Mouse (Mus musculus) MN1 (cell line): ENCODE measurements at regions not wholly inside any gene's neighbourhood (a gene's known extent, or its start where the extent isn't known, plus 50 kb on each side); places are given as distances from the start of the nearest gene placed in this dataset.
"Not testable (repeated sequence)": the region's sequence is repeated elsewhere in the genome, so short reads cannot be mapped to it uniquely, and the experiment has no call there.

Experiments used
- DNase-seq: peaks from one replicate; pipeline ENCODE4 v3.0.0-alpha.2; 2016; ENCODE audit warnings: low spot score

GRCm38 (mm10) chr9:91053065-91053793 lies 309.0 kb upstream of the Zic4 start:
- DNase-seq: no peak

DNA sequence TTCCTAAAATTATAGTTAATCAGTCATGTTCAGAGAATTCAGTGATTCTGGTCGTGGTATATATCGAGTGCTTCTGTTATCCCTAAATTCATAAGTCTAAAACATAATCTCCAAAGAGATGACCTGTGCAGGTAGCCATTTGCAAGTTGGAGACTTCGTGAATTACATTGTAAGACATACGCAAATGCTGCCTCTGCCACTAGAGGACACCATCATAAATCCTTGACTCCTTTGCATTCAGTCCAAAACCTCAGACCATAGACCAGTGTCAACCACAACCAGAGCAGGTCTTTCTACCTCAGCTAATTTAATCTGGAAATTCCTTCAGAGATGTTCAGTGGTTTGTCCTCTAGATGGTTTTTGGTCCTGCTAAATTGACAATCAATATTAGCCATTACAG lies 302.8 kb upstream of the Zic4 start:
- no peak for DNase-seq

- DNase-seq: no peak
These were observed 292.7 kb upstream of the Zic4 start for GRCm38 (mm10) chr9:91069496-91069895.

DNA sequence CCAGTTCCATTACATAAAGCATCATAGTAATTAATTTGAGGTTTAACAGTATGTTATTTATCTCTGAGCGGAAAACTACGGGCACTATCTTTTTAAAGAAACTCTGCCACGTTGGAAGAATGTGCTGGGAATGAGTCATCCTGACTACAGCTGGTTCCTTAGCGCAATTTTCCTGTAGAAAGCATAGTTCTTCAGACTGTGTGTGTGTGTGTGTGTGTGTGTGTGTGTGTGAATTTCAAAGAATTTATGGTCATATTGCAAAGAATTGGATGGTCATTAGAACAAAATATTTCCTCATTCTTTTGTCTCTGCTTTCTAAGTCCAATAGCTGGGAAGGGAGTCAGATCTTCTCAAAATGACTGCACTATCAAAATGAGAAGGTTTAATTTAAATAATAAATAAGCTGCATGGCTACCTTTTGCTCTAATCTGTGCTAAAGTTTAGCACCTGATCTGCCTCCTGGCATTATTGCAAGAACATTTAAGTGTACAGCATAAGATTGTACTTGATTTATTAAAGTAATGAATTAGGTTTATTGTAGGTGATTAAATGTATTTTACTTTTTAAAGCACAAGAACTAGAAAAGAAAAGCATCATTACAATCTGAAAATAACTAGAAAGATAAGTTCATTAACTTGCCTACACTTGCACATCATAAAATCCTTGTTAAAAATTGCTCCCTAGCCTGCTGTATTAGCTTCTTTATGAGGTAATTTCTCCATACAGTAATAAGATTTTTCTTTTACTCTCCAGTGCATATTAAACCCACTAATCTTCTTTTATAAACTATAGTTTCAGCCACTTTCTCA lies 288.6 kb upstream of the Zic4 start:
- no peak for DNase-seq

GRCm38 (mm10) chr9:91074175-91074480 lies 288.1 kb upstream of the Zic4 start:
- DNase-seq: no peak

DNA sequence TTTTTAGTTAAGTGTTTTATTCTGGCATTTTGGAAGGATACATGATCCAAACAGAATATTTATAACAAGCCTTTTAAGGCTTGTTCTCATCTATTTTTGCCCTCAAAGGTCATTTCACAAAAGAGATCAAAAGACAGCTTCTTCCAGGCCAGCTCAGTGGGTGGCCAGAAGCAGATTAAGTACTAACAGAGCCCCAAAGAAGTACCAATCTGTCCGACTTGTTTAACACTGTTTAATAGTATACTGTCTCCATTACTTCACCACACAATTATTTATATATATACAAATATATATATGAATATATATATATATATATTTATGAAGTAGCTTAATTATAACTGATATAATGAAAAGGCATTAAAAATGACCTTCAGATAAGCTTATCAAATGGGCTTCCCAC lies 284.7 kb upstream of the Zic4 start:
- DNase-seq: no peak

DNA sequence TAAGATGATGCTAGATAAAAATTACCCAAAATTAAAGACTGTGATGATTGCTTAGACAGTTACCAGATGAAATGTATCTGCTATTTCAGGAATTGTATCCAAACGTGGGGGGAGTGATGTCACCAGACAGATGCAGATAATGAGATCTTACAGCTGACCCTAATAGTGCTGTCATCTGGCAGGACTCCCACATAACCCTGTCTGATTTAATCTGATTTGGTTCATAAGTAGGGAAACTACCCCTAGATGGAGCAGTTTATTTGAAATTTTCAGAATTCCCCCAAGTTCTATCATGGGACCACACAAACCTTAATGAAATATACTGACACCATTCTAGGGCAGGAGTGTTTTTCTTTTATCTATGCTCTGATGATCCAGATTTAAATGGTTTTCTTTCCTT lies 278.4 kb upstream of the Zic4 start:
- DNase-seq: no peak

DNA sequence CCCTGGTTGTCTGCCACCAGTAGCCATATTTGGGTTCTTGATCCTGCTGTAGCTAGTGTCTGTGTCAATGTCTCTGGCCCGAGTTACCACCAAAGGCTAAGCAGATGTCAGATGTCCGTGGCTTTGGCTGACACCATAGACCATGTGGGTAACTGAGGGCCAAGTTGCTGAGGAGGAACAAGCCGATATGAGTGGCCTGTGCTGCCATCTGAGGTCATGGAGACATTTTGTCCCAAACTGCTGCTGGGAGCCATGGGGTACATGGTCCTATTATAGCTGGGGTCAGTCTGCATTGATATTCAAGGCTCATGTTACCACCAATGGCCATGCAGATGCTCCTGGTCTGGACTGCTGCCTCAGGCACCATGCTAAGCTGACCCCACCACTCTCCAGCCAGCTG lies 276.3 kb upstream of the Zic4 start:
- DNase-seq: no peak

- no peak for DNase-seq
These were observed 272.9 kb upstream of the Zic4 start for GRCm38 (mm10) chr9:91089348-91089747.

DNA sequence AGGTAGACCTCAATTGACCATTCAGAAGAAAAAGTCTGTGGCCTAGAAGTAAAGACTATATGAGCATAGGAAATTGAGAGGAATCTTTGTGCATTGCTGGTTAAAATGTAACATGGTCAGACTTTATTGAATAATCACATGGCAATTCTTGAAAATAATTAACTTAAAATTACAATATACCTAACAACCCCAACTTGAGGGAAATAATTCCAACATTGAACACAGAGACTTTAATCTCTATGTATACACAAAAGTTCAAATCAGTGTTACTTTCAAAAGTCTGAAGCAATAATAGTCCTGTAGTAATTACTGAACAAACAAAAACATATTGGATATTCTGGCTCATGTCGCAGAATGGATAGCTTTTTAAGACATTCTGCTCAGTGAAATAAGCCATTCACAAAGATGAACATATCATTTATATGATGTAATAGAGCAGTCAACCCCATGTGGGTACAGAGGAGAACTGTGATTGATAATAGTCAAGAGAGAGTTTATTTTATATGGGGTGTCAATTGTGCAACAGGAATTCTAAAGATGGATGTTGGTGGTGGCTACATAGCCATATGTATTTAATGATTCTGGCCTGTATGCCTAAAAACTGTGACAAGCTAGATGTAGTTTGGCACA lies 270.7 kb upstream of the Zic4 start:
- DNase-seq: no peak

DNA sequence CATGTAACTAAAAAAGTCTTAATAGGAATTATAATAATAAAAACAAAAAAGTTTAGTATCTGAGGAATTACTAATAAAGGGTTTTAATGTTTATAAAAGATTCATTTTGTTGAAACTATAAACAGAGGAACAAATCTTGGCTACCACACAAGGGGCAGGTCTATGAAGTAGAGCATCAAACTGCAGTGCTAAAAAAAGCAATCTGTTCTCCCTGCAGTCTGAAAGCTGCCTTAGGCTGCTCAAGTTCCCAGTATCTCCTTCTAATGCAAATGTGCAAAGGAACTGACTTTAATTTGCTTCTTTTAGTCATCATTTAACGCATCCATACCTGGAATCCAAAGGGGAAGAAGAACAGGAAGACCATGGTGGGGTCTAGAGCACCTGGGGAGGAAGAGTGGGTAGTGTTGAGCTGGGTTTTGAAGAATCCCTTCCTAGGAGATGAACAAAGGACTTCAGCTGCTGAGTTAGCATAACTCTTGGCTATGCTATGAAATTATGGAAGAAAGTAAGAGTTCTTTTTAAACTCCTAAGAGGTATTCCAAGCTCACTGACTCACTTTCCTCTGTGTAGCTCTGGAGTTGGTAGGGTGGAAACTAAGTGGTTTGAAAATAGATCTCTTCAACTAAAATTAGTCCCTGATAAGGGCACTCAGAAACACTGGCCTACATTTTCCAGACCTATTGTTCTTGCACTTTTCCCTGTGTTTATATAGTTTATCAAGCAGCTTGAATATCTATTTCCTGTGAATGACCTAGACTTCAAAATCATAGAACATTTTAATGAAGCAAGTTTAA lies 260.4 kb upstream of the Zic4 start:
- DNase-seq: no peak

DNA sequence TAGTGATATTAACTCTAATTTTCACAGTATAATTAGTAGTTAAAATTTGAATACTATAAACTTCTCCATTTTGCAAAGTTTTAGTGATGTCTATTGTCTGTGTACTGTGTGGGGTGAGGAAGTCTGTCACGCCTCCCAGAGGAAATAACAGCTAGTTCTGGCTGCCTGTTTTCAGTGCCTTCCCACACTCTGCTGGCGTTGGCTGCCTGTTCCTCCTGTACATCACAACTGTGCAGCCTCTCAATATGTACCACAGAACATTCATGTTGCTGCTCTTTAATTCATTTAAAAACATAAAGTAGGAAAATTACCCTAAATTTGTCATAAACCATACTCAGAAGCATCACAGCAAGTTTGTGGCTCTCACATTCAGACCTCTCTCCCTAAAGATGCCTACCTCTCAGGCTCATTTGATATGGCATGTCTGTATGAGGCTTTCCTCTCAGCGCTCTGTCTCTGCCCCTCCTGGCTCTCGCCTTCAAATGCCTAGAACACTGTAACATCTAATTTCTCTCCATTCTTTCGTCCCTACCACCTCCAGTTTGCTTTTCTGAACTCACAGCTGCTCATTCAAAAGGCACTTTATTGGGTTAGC lies 239.7 kb upstream of the Zic4 start:
- DNase-seq: no peak

GRCm38 (mm10) chr9:91123208-91123607 lies 239.0 kb upstream of the Zic4 start:
- peak; percentile 5 for DNase-seq

DNA sequence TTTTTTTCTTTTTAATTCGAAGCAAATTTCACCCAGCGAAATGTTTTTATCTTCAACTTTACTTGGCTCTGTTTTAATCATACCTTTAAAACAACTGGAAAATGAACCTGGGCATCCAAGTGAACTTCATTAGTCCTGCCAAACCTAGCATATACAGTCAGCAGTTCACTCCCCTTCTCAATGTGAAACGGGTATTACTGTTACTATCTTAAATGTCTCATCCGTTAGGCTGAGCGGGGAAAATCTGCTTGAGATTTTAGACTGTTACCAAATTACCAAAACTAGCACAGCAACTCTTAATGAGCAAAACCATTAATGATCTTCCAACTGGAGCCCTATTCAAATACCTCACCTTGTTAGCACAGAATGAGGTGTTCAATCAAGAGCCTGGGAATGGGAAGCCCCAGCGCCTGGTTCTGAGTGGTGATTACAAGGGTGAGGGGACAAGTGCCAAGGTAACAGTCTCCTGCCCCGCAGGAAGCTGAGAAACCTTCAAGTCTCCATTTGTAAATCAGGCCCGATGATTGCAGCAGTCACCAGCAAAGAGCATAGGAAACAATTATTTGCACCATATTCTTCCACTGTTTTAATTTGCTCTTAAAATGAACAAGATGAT lies 235.5 kb upstream of the Zic4 start:
- DNase-seq: no peak

GRCm38 (mm10) chr9:91128491-91128890 lies 233.7 kb upstream of the Zic4 start:
- not testable (repeated sequence) for DNase-seq

- DNase-seq: no peak
These were observed 232.0 kb upstream of the Zic4 start for GRCm38 (mm10) chr9:91130111-91130720.

- DNase-seq: no peak
These were observed 230.6 kb upstream of the Zic4 start for GRCm38 (mm10) chr9:91131415-91132255.

DNA sequence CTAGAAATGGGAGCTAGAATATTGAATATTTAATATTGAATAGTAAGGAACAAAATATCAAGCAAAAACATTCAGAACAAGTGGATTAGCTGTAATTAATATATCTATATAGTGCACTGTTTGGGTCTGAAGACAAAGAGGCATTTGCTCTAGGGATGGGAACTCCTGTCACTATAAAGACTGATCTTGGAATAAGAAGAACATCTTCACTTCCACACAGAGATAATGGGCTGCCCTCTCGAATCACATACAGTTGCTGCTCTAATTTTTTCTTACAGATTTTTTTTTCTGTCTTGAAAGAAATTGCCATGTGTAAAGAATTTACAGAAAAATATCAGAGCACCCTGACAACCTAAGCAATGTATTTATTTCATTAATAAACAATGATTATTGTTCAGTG lies 229.7 kb upstream of the Zic4 start:
- DNase-seq: no peak

- DNase-seq: no peak
These were observed 228.8 kb upstream of the Zic4 start for GRCm38 (mm10) chr9:91133256-91133920.

DNA sequence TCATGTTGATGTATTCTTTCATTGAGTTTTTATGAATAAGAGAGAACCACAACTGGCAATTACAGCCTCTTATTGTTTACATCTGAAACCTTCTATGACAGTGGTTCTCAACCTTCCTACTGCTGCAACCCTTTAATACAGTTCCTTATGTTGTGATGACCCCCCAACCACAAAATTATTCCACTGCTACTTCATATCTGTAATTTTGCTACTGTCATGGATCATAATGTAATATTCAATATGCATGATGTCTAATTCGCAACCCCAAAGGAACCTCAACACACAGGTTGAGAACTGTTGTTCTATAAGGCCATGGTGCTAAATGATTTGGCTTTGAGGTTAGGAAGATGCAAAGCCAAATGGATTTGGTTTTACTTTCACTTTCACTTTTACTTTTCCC lies 227.9 kb upstream of the Zic4 start:
- no peak for DNase-seq
